Mouse (Mus musculus): ENCODE measurements around the gene Zfp719. TPM values are rescaled to one million over a fixed set of nuclear protein-coding genes. Genes with fewer than 3 reads are reported as not detected.
A peak's percentile ranks its signal among the peaks of the same experiment; 100 is the strongest.

Gene Zfp719
- total RNA-seq, 2 experiments from 2014 or later, result 4.8 to 5.9 TPM

- DNase-seq, result peak; percentile 9 to 29
- intact Hi-C loops (cut with DNase I), result no loop called here
Measured at GRCm38 (mm10) chr7:43606896-43607742, 27.7 kb downstream of the Zfp719 start, which contains the start of gene Zfp819. Zfp819 (plus strand) TSS chr7:43607169.

DNA sequence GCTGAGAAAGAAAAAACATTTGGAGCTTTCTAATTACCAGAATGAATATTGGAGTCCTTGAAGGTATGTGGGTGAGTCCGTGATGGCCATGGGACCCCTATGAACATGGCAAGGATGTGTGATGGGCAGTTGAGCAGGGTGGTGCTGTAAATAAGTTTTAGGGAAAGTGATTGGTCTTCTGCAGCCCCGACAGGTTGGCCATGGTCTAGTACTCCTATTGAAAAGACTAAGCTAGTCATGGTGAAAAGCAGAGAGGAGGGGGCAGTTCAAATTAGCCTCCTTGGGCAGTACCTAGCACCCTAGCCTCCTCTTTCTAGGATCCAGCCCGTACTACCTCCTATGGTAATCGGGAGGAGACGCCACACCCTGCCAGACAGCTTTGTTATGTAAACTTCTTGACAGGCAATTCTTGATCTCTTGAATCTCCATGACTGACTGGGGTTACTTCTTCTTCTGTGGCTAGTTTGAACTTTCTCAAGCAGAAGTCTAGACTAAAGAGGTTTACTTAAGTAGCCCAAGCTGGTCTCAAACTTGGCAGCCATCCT, 28.4 kb downstream of the Zfp719 start:
- intact Hi-C loops (cut with DNase I), result no loop called here

DNA sequence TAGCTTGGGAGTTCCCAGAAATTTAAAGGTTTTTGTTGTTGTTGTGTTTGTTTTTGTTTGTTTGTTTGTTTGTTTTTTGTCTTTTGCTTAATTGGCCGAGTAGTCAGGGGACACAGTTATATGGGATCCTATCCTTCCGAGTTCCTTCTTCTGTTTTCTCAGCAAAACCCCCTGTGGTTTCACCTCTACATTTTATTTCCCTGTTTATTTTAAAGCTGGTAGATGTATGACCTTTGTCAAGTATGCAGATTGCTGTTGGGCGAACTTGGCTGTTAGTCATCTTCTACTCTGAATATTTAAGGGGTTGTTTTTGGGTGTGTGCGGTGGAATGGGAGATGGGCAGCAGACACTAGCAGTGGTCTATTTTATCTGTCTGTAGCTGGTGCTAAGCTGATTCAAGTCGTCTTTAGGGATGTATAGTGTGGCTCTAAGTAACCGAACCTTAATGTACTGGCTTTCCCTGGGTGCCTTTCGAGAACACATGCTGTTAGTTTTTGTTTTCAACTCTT, 29.0 kb downstream of the Zfp719 start:
- DNase-seq, result no peak
- intact Hi-C loops (cut with DNase I), result no loop called here

More for the DNA sequence above, 28.4 kb downstream of the Zfp719 start:
- no peak for DNase-seq

DNA sequence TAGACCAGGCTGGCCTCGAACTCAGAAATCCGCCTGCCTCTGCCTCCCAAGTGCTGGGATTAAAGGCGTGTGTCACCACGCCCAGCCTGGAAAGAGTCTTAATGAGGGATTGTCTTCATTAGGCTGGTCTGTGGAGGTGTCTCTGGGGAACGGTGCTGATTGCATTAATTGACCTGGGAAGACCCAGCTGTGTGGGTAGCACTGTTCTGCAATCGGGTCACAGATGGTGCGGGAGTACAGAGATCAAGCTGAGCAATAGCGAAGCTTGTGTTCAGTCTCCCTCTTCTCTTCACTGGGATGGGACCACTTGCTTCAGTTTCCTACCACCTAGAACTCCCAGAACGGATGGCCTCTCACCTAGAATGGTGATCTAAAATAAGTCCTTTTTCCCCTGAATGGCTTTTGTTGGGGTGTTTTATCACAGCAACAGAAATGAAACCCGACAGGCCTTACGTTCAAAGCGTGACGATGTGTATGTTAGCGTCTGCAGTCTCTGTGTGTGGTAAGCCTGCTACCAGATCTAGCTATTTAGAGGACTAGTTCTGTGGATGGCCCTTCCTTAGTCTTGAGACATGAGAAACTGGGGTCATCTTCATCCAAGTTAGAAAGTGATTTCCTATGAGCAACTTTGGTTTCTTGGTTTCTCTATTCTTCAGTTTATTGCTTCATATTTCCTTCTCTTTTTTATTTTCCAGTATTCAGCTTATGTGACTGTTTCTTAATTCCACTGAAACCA, 34.6 kb downstream of the Zfp719 start:
- intact Hi-C loops (cut with DNase I), result no loop called here
- no peak for DNase-seq

- no peak for DNase-seq
- intact Hi-C loops (cut with DNase I), result no loop called here
Measured at GRCm38 (mm10) chr7:43622927-43623326, 43.5 kb downstream of the Zfp719 start.

DNA sequence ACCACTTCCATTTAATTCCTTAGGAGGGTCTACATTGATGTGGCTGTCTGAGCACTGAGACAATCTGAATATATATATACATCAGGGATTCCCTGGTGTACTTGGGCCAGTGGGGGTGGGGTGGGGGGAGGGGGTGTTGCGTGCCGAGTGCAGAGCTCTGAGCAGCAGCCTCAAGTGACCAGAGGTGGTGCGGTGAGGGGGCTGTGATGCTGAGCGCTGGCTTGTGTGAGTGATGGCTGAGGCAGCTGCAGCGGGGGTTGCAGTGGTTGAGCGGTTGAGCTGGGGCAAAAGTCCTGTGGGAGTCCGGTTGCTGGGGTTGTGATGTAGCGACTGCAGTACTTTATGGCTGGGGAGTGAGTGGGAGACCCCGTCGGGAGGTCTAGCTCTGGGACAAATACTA, 44.4 kb downstream of the Zfp719 start:
- DNase-seq, result no peak
- intact Hi-C loops (cut with DNase I), result no loop called here

- DNase-seq, result no peak
- intact Hi-C loops (cut with DNase I), result no loop called here
Measured at GRCm38 (mm10) chr7:43625065-43625464, 45.7 kb downstream of the Zfp719 start.

- intact Hi-C loops (cut with DNase I), result no loop called here
- DNase-seq, result no peak
Measured at GRCm38 (mm10) chr7:43625794-43626422, 46.5 kb downstream of the Zfp719 start.

GRCm38 (mm10) chr7:43633940-43634339, 54.5 kb downstream of the Zfp719 start:
- DNase-seq, result no peak
- intact Hi-C loops (cut with DNase I), result no loop called here

GRCm38 (mm10) chr7:43634500-43634899, 55.1 kb downstream of the Zfp719 start, which contains the start of gene Ceacam18:
Ceacam18 (plus strand) TSS chr7:43634707.
- no peak for DNase-seq
- intact Hi-C loops (cut with DNase I), result no loop called here

DNA sequence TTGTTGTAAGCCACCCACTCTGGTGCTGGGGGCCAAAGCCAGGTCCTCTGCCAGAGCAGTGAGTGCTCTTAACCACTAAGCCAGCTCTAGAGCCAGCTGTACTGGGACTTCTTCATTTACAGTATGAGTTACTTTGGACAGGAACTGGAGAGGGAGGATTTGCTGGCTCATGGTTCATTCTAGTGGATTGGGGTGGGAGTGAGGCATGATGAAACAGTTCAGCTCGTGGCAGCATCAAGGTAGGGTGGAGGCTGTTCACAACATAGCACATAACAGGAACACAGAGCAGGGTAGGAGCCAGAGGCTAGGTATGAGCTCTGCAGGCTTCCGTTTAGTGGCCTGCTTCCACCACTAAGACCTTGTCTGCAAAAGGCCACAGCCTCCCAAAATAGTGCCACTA, 56.8 kb downstream of the Zfp719 start:
- DNase-seq, result no peak
- intact Hi-C loops (cut with DNase I), result no loop called here

DNA sequence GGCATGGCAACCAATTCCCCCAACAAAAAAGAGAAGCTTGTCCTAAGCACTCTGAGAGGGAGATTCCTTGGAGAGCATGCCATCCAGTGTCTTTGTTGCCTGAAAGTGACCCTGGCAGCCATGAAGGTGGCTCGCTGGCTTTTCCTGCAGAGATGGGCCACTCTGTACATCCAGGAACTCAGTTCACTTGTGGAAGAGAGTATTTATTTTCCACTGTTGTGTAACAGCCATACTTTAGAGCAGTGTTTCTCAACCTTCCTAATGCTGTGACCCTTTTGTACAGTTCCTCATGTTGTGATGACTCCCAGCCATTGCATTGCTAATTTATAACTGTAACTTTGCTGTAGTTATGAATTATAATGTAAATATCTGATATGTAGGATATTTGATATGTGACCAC, 57.7 kb downstream of the Zfp719 start:
- DNase-seq, result no peak

DNA sequence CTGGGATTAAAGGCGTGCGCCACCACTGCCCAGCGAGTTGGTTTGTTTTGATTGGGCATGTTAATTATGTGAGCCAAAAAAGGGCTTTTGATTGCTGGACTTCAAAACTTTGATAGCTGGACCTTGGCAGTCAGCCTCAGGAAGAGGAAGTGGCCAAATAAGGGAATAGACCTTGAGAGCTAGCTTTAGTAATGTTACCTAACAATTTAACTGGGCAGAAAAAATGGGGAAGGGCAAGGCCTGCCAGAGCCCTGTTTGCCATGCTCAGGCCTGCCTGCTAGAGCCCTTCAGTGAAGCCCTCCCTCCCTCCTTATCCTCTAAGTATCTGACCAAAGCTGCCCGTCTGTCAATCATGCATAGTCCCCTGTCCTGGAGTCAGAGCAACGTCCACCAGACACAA, 63.2 kb downstream of the Zfp719 start:
- intact Hi-C loops (cut with DNase I), result no loop called here
- no peak for DNase-seq

More for the DNA sequence above, 57.7 kb downstream of the Zfp719 start:
- intact Hi-C loops (cut with DNase I), result no loop called here

Other genes with a start within 250 kb of the Zfp719 start
- gene Siglecf, start 228.3 kb upstream of the Zfp719 start, total RNA-seq (2021), result not detected
- under 1 TPM; 0.22 to 0.51 TPM for gene Siglecg, start 171.4 kb upstream of the Zfp719 start, total RNA-seq (2021)
- gene Lim2, start 151.9 kb upstream of the Zfp719 start, total RNA-seq (2021), result not detected
- not detected for gene Nkg7, start 142.5 kb upstream of the Zfp719 start, total RNA-seq (2021)
- not detected for gene Cldnd2, start 138.8 kb upstream of the Zfp719 start, total RNA-seq (2021)
- gene Etfb, start 135.5 kb upstream of the Zfp719 start, total RNA-seq (2021), result 1,000 to 10,000 TPM; 1,276 to 1,377 TPM
- under 1 TPM in 1 of 2 experiments, not detected in 1; 0.70 TPM for gene Gm45233, start 135.5 kb upstream of the Zfp719 start, total RNA-seq (2021)
- gene Vsig10l, start 116.5 kb upstream of the Zfp719 start, total RNA-seq (2021), result 1 to 10 TPM; 2.0 to 2.5 TPM
- under 1 TPM; 0.19 to 0.36 TPM for gene Iglon5, start 89.5 kb upstream of the Zfp719 start, total RNA-seq (2021)
- gene 4931406B18Rik, start 73.7 kb upstream of the Zfp719 start, total RNA-seq (2021), result not detected
- 1 to 10 TPM; 3.8 to 4.4 TPM for gene Cd33, start 35.2 kb upstream of the Zfp719 start, total RNA-seq (2021)
- gene Zfp658, start 17.4 kb upstream of the Zfp719 start, total RNA-seq (2021), result under 1 TPM; 0.87 to 0.94 TPM
- gene Zfp819, start 27.6 kb downstream of the Zfp719 start, total RNA-seq (2021), result not detected
- gene Ceacam18, start 55.1 kb downstream of the Zfp719 start, total RNA-seq (2021), result not detected
- gene Siglece, start 80.6 kb downstream of the Zfp719 start, total RNA-seq (2021), result 1 to 10 TPM in 1 of 2 experiments, under 1 TPM in 1; 0.94 to 1.3 TPM
- 1 to 10 TPM; 3.4 to 3.5 TPM for gene Ctu1, start 92.4 kb downstream of the Zfp719 start, total RNA-seq (2021)
- gene Klk14, start 110.8 kb downstream of the Zfp719 start, total RNA-seq (2021), result under 1 TPM; 0.22 to 0.31 TPM
- gene Klk13, start 133.0 kb downstream of the Zfp719 start, total RNA-seq (2021), result not detected
- gene Klk12, start 189.3 kb downstream of the Zfp719 start, total RNA-seq (2021), result not detected
- under 1 TPM; 0.22 to 0.33 TPM for gene Klk11, start 195.0 kb downstream of the Zfp719 start, total RNA-seq (2021)
- under 1 TPM; 0.19 to 0.36 TPM for gene Klk10, start 201.4 kb downstream of the Zfp719 start, total RNA-seq (2021)
- gene Klk9, start 212.3 kb downstream of the Zfp719 start, total RNA-seq (2021), result not detected
- gene Klk8, start 218.0 kb downstream of the Zfp719 start, total RNA-seq (2021), result 10 to 100 TPM; 10.4 to 12.2 TPM
- under 1 TPM in 1 of 2 experiments, not detected in 1; 0.19 TPM for gene Klk7, start 231.7 kb downstream of the Zfp719 start, total RNA-seq (2021)
- not detected for gene Klk6, start 244.9 kb downstream of the Zfp719 start, total RNA-seq (2021)